Comparison of ENCODE assay signal across 31 mouse cellular contexts in the genomic region with DNA sequence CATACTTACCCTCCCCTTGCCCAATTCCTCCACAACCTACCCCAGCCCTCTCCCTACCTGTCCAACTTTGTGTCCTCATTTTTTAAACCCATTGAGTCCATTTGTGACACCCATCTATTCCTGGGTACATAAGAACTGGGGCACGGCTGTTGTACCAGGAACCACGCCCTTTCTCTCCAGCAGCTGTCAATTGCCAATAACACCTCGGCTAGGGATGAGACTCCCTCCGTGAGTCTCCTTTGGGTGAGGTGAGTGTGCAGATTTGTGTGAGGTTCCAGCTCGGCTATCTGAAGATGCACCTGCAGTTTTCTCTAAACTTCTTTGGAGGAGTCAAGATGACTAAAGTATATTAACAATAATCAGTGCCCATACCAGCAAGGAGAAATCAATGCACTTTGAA.
"Had no signal": no experiment of that assay in that cellular context is flagged by ENCODE, and none has a peak within 500 bp of the region (broad histone marks: within the 10 kb centered on the region; RNA-seq: fewer than 3 reads in every experiment).

No protein-coding gene starts in this region.

- DNase-seq: left cerebral cortex, postnatal 4 days; liver; liver, embryonic 13.5 days; liver, postnatal 0 days; lung, adult 18-20 months; lung, adult 2 months; lung, embryonic 14.5 days; lung, postnatal 10 days; lung, postnatal 14 days; lung, postnatal 36 days; lung, postnatal 4 days had no signal

- H3K4me2 ChIP-seq: limb, embryonic 12.5 days; limb, embryonic 13.5 days; limb, embryonic 15.5 days; liver, embryonic 11.5 days; liver, embryonic 12.5 days; liver, embryonic 13.5 days; liver, embryonic 15.5 days; lung, embryonic 14.5 days; lung, embryonic 15.5 days; midbrain, embryonic 12.5 days; midbrain, embryonic 13.5 days; midbrain, embryonic 15.5 days; neural tube, embryonic 12.5 days had no signal

- H3K4me1 ChIP-seq: liver, embryonic 12.5 days; liver, embryonic 13.5 days; liver, embryonic 15.5 days; midbrain, embryonic 10.5 days; midbrain, embryonic 12.5 days; midbrain, embryonic 13.5 days; midbrain, embryonic 15.5 days; neural tube, embryonic 12.5 days had no signal

- H3K9ac ChIP-seq: limb, embryonic 12.5 days; limb, embryonic 13.5 days; limb, embryonic 15.5 days; liver, embryonic 12.5 days; liver, embryonic 13.5 days; liver, embryonic 14.5 days; liver, embryonic 15.5 days; liver, postnatal 0 days; lung, embryonic 14.5 days; lung, embryonic 15.5 days; midbrain, embryonic 12.5 days; midbrain, embryonic 13.5 days; midbrain, embryonic 15.5 days; neural tube, embryonic 12.5 days had no signal

- H3K9me3 ChIP-seq: limb, embryonic 10.5 days; limb, embryonic 12.5 days; limb, embryonic 13.5 days; limb, embryonic 15.5 days; liver, embryonic 12.5 days; liver, embryonic 13.5 days; liver, embryonic 15.5 days; lung, embryonic 15.5 days; megakaryocyte, embryonic 14.5 days; midbrain, embryonic 10.5 days; midbrain, embryonic 12.5 days; midbrain, embryonic 13.5 days; midbrain, embryonic 15.5 days; neural tube, embryonic 12.5 days had no signal

- H3K4me3 ChIP-seq: left cerebral cortex, adult 2 months; limb, embryonic 10.5 days; limb, embryonic 12.5 days; limb, embryonic 13.5 days; limb, embryonic 15.5 days; liver, embryonic 12.5 days; liver, embryonic 13.5 days; liver, embryonic 15.5 days; lung, embryonic 15.5 days; megakaryocyte, embryonic 14.5 days; midbrain, embryonic 10.5 days; midbrain, embryonic 12.5 days; midbrain, embryonic 13.5 days; midbrain, embryonic 15.5 days; myocyte; neural tube, embryonic 12.5 days had no signal

- H3K36me3 ChIP-seq: limb, embryonic 10.5 days; limb, embryonic 12.5 days; limb, embryonic 13.5 days; limb, embryonic 15.5 days; liver, embryonic 12.5 days; liver, embryonic 13.5 days; liver, embryonic 15.5 days; lung, embryonic 15.5 days; midbrain, embryonic 10.5 days; midbrain, embryonic 12.5 days; midbrain, embryonic 13.5 days; midbrain, embryonic 15.5 days; neural tube, embryonic 12.5 days had no signal

- H3K27ac ChIP-seq: left cerebral cortex, adult 2 months; limb, embryonic 12.5 days; limb, embryonic 13.5 days; limb, embryonic 15.5 days; liver, embryonic 12.5 days; liver, embryonic 13.5 days; liver, embryonic 14.5 days; liver, embryonic 15.5 days; lung, embryonic 15.5 days; macrophage; midbrain, embryonic 10.5 days; midbrain, embryonic 12.5 days; midbrain, embryonic 13.5 days; midbrain, embryonic 15.5 days; neural tube, embryonic 12.5 days had no signal

- H3K27me3 ChIP-seq: limb, embryonic 12.5 days; limb, embryonic 13.5 days; limb, embryonic 15.5 days; liver, embryonic 12.5 days; liver, embryonic 13.5 days; liver, embryonic 15.5 days; lung, embryonic 15.5 days; midbrain, embryonic 12.5 days; midbrain, embryonic 13.5 days; midbrain, embryonic 15.5 days; neural tube, embryonic 12.5 days had no signal

- ATAC-seq: liver, embryonic 12.5 days; liver, postnatal 0 days; lung, postnatal 0 days; midbrain, embryonic 13.5 days; midbrain, embryonic 15.5 days; midbrain, embryonic 16.5 days had no signal
